Mouse (Mus musculus) intestine, embryonic 14.5 days (tissue): ENCODE results near the gene Jun. TPM values are rescaled to one million over a fixed set of nuclear protein-coding genes. Genes with fewer than 3 reads are reported as not detected.

Experiments used
- ATAC-seq: fragments of 200-750 bp; cut with Nextera tagmentation; replicated peaks from 2 replicates; pipeline ENCODE4 v1.8.0; 2017; ENCODE audit warnings: low read depth, moderate number of reproducible peaks, moderate TSS enrichment, moderate library complexity; ENCODE audit not compliant: low FRiP score, low TSS enrichment
- DNase-seq: peaks from one replicate; pipeline ENCODE4 v3.0.0-alpha.2; 2018; ENCODE audit warnings: low spot score
- H3K27ac ChIP-seq: fragments of 300-500 bp; sonication (generic); 2 replicates; pipeline ENCODE4 v1.5.1; 2014; ENCODE audit warnings: low read depth, mild to moderate bottlenecking, control low read depth
- H3K27me3 ChIP-seq: fragments of 300-500 bp; sonication (generic); replicated peaks from 2 replicates; pipeline ENCODE4 v1.6.1; 2014; ENCODE audit warnings: low read length, control low read depth; ENCODE audit not compliant: control insufficient read depth, insufficient read depth
- H3K36me3 ChIP-seq: fragments of 300-500 bp; sonication (generic); 2 replicates; pipeline ENCODE4 v1.6.1; 2014; ENCODE audit warnings: low read length, control low read depth; ENCODE audit not compliant: control insufficient read depth, insufficient read depth
- H3K4me1 ChIP-seq: fragments of 300-500 bp; sonication (generic); replicated peaks from 2 replicates; pipeline ENCODE4 v1.6.1; 2014; ENCODE audit warnings: low read length, control low read depth, mixed read lengths; ENCODE audit not compliant: control insufficient read depth, insufficient read depth
- H3K4me2 ChIP-seq: fragments of 300-500 bp; sonication (generic); 2 replicates; pipeline ENCODE4 v1.6.1; 2014; ENCODE audit warnings: low read length
- H3K4me3 ChIP-seq: fragments of 300-500 bp; sonication (generic); 2 replicates; pipeline ENCODE4 v1.5.1; 2014; ENCODE audit warnings: low read depth, low read length, control low read depth, mixed read lengths
- H3K9ac ChIP-seq: fragments of 300-500 bp; sonication (generic); 2 replicates; pipeline ENCODE4 v1.6.1; 2014; ENCODE audit warnings: mild to moderate bottlenecking, low read length
- H3K9me3 ChIP-seq: fragments of 300-500 bp; sonication (generic); 2 replicates; pipeline ENCODE4 v1.6.1; 2016; ENCODE audit warnings: low read length, control low read depth; ENCODE audit not compliant: control insufficient read depth
- WGBS: fragments of 180-500 bp; shearing (Covaris S2); extraction: QIAGEN DNeasy Blood & Tissue Kit; methylation state at CpG from one replicate; pipeline ENCODE4 v1.1.7; 2014; 5-methylcytosine and 5-hydroxymethylcytosine counted together
- polyA plus RNA-seq: library from polyadenylated mRNA; unstranded; fragments of >200 nt; fragmentation: Nextera tagmentation; extraction: Ambion mirVana; gene quantifications from 2 replicates; pipeline ENCODE4 v1.2.1, GENCODE M21; 2014

Jun gene
- polyA plus RNA-seq, 1 experiment from 2014 or later: 56.0 TPM

DNA sequence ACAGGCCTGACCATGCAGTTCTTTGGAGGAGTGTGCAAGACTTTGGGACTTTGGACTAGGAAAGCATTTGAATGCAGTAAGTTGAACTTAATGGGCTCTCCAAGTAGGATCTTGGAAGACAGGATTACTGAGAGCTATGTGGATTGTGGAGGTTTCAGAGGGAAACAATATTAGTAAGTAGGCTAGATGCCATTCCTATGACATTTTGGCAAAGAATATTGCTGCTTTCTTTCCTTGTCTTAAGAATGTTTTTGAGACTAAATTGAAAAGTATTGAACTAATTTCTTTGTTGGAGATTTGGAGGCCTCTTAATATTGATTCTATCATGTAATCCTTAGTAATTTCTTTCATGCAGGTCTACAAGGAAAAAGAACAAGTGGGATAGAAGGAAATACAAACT is 39.8 kb downstream of the Jun start:
- Histone ChIP-seq H3K36me3 (no peaks in the 10 kb centered on the region), H3K4me1 (no peaks in the 10 kb centered on the region), H3K9me3 (peaks cover 3% of the 10 kb centered on the region; the same call in 1 of the 2 replicates), H3K27ac (no peak overlapping the region), H3K27me3 (no peaks in the 10 kb centered on the region), H3K4me3 (no peak overlapping the region), H3K9ac (no peak overlapping the region), H3K4me2 (no peak overlapping the region)
- DNase-seq: no peak
- no peak for ATAC-seq

DNA sequence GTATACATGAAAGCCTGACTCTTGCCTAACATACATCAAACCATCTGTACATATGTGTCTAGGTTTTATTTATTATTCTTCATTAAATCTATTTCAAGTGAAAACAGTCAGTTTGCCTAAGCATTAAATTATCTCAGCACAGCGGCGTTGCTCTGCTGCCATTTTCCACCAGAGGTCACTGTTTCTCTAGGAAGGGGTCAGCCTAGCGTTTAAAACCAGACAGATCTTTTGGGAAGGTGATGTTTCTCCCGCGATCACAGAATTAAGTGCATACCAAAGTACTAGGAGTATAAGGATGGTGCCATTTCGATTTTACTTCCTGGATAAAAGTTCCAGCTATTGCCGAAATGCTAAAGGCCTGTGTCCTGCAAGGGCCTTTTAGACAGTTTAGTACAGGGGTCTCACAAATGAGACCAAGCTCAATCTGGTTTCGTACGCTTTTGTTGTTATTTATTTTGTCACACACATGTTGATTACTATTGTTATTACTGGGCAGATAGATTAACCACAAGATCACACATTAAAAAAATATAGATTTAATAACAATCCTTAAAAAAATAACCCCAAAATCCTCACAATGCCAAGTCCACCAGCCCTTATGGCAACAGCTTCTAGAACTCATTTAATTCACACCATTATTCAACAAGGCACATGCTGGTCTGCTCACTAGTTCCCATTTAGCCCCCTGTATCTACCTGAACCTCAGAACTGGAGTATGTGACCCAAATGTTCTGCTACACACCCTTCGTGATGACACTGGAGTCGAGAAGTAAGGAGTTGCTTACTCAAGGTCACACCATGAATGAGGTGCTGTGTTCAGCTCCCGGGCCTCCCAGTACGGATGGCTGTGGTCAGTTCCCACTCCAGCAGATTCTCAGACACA is 43.6 kb downstream of the Jun start:
- Histone ChIP-seq H3K4me1 (no peaks in the 10 kb centered on the region), H3K27me3 (no peaks in the 10 kb centered on the region), H3K36me3 (no peaks in the 10 kb centered on the region), H3K4me3 (no peak overlapping the region), H3K9me3 (peaks cover 3% of the 10 kb centered on the region; the same call in 1 of the 2 replicates), H3K27ac (no peak overlapping the region), H3K9ac (no peak overlapping the region), H3K4me2 (no peak overlapping the region)
- peak; percentile 52; the same call in 1 of the 2 replicates for ATAC-seq
- DNase-seq: peak; percentile 89
- 43% methylated on average over 13 of the region's 13 CpGs for WGBS

DNA sequence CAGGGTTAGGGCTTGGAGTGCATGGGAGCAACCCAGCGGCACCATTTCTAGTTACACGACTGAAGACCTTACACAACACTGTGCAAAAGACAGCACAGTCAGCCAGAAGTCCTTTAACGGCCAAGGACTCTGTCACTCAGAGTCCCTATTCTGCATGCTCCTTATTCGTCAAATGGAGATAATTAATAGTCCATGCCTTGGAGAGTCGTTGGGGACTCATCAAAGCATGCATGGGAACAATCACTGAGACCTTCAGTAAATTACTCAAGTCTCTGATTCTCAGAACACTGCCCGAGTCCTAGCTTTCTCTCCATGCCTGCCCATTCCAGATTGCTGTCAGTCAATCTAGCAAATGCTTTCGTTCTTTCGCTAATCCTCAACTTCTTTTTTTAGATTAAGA is 44.3 kb downstream of the Jun start:
- no peak overlapping the region for H3K27ac ChIP-seq
- H3K4me2 ChIP-seq: no peak overlapping the region
- H3K4me1 ChIP-seq: no peaks in the 10 kb centered on the region
- DNase-seq (no peak), ATAC-seq (no peak)
- no peaks in the 10 kb centered on the region for H3K36me3 ChIP-seq
- no peak overlapping the region for H3K9ac ChIP-seq
- WGBS: 59% methylated on average over 8 of the region's 8 CpGs
- peaks cover 3% of the 10 kb centered on the region; the same call in 1 of the 2 replicates for H3K9me3 ChIP-seq
- no peaks in the 10 kb centered on the region for H3K27me3 ChIP-seq
- no peak overlapping the region for H3K4me3 ChIP-seq

DNA sequence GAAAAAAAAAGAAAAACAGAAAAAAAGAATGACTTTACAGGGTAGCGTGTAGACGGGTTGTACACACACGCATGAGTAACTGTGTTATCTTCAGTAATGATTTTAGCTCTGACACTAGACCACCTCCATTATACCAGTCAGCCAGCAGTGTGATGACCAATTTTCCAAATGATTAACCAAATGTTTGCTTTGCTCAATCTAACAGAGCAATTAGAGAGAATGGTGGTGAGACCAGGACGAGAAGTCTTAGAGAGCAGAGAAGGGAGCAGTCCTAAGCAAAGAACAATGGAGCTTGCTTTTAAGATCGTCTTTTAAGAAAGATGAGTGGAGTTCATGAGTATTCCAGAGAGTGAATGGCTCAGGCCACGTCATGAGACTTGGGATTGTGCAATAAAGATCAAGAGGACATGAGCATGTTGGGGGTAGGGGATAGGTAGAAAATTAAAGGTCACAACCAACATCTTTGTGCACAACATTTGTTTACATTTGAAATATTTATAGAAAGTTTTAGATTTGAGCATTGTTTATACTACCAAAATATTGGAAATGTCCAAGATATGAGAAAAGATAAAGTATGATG is 46.7 kb downstream of the Jun start:
- 69% methylated on average over 6 of the region's 6 CpGs for WGBS
- DNase-seq (no peak), ATAC-seq (peak; percentile 48; the same call in 1 of the 2 replicates)
- Histone ChIP-seq H3K9ac (no peak overlapping the region), H3K4me3 (no peak overlapping the region), H3K27ac (no peak overlapping the region), H3K9me3 (no peaks in the 10 kb centered on the region), H3K36me3 (no peaks in the 10 kb centered on the region), H3K4me1 (no peaks in the 10 kb centered on the region), H3K27me3 (no peaks in the 10 kb centered on the region), H3K4me2 (no peak overlapping the region)

DNA sequence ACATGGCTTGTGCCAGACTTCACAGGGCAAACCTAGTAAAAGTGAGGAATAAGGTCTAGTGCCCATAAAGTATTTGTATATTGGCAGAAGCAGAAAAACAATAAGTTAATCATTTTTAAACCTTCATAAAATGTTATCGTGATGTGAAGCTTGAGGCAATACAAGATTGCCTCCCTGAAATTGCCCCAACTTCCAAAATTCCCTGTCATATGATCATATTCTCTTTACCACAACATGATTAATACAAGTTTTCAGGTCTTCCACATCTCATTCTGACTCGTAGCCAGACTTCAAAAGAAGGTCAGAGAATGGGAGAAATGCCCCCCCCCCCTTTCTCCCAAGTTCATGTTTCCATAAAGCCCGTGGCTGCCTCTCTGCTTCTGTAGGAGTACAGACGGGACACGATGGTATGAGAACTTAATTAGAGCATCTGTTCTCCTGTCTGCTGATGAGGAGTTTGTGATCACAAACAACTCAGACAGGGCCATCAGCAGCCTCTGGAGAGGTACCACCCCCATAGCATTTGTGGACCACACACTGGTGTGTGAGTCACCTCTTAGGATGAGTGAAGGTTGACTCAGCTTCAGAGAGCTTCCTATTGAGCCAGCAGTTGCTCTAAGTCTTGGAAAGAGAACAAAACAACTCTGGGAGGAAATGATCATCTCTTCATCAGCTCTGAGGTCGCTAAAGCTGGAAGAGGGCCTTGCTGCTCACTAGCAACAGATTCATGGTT is 50.8 kb downstream of the Jun start:
- Histone ChIP-seq H3K27ac (no peak overlapping the region), H3K4me2 (no peak overlapping the region), H3K36me3 (no peaks in the 10 kb centered on the region), H3K4me3 (no peak overlapping the region), H3K4me1 (no peaks in the 10 kb centered on the region), H3K27me3 (no peaks in the 10 kb centered on the region), H3K9me3 (no peaks in the 10 kb centered on the region), H3K9ac (no peak overlapping the region)
- 70% methylated on average over 6 of the region's 6 CpGs for WGBS
- DNase-seq (no peak), ATAC-seq (no peak)

DNA sequence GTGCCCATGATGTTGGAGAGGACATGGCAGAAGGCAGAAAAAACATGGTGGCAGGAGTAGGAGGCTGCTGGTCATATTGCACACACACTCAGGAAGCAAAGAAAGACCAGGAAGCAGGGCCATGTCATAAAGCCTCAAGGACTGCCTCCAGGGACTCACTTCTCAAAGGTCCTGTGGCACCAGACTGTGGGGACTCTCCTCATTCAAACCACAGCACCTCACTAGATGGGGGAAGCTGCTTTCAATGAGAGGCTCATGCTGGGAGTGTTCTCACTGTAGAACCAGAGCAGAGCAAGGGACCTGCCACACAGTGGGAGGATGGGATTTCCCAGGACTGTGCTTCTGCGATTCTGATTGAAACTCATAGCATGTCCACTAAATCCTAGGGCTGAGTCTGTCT is 51.9 kb downstream of the Jun start:
- H3K9me3 ChIP-seq: no peaks in the 10 kb centered on the region

DNA sequence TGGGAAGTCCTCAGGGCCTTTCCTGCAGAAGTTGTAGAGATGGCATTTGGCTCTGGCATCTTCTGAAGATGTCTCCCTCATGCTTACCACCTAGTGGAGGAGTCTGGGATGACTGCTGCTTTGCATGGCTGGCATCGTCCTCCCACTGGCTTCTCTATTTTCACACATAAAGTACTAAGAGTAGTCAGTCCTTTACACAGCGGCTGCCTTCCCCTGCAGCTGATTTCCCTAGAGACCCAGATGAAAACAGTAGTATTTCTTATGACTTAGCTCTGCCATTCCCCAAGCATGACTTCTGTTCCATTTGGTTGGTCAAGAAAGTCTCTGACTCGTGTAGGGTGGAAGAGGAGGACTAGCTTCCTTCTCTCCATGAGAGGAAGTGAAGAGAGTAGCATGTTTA is 52.8 kb downstream of the Jun start:
- 66% methylated on average over 3 of the region's 3 CpGs for WGBS
- Histone ChIP-seq H3K4me1 (no peaks in the 10 kb centered on the region), H3K27ac (no peak overlapping the region), H3K27me3 (no peaks in the 10 kb centered on the region), H3K9ac (no peak overlapping the region), H3K4me2 (no peak overlapping the region), H3K9me3 (no peaks in the 10 kb centered on the region), H3K4me3 (no peak overlapping the region), H3K36me3 (no peaks in the 10 kb centered on the region)
- ATAC-seq (no peak), DNase-seq (no peak)

More for the DNA sequence above, 51.9 kb downstream of the Jun start:
- Histone ChIP-seq H3K4me2 (no peak overlapping the region), H3K27me3 (no peaks in the 10 kb centered on the region), H3K9ac (no peak overlapping the region), H3K27ac (no peak overlapping the region), H3K36me3 (no peaks in the 10 kb centered on the region), H3K4me3 (no peak overlapping the region), H3K4me1 (no peaks in the 10 kb centered on the region)
- 64% methylated on average over 1 of the region's 1 CpGs for WGBS
- DNase-seq (no peak), ATAC-seq (no peak)
